Mouse (Mus musculus): ENCODE results near the gene Slc1a1.

The Slc1a1 gene

GRCm38 (mm10) chr19:28852001-28852400 lies 17.2 kb downstream of the Slc1a1 start:
- in situ Hi-C loops (cut with MboI) = no loop called here

GRCm38 (mm10) chr19:28854831-28855230 lies 20.0 kb downstream of the Slc1a1 start:
- in situ Hi-C loops (cut with MboI) = no loop called here

GRCm38 (mm10) chr19:28860246-28860645 lies 25.4 kb downstream of the Slc1a1 start:
- in situ Hi-C loops (cut with MboI) = no loop called here

GRCm38 (mm10) chr19:28863626-28864025 lies 28.8 kb downstream of the Slc1a1 start:
- in situ Hi-C loops (cut with MboI) = no loop called here

- in situ Hi-C loops (cut with MboI) = no loop called here
Measured at GRCm38 (mm10) chr19:28864981-28865380, 30.1 kb downstream of the Slc1a1 start.

GRCm38 (mm10) chr19:28865501-28865900 lies 30.7 kb downstream of the Slc1a1 start:
- in situ Hi-C loops (cut with MboI) = no loop called here

GRCm38 (mm10) chr19:28869251-28869855 lies 34.5 kb downstream of the Slc1a1 start:
- in situ Hi-C loops (cut with MboI) = no loop called here

- in situ Hi-C loops (cut with MboI) = no loop called here
Measured at GRCm38 (mm10) chr19:28870351-28870750, 35.5 kb downstream of the Slc1a1 start.

GRCm38 (mm10) chr19:28879476-28879875 lies 44.6 kb downstream of the Slc1a1 start:
- in situ Hi-C loops (cut with MboI) = no loop called here

- in situ Hi-C loops (cut with MboI) = no loop called here
Measured at GRCm38 (mm10) chr19:28883126-28883525, 48.3 kb downstream of the Slc1a1 start.

GRCm38 (mm10) chr19:28888496-28888895 lies 53.6 kb downstream of the Slc1a1 start:
- in situ Hi-C loops (cut with MboI) = no loop called here

- in situ Hi-C loops (cut with MboI) = no loop called here
Measured at GRCm38 (mm10) chr19:28889251-28889650, 54.4 kb downstream of the Slc1a1 start.

- in situ Hi-C loops (cut with MboI) = no loop called here
Measured at GRCm38 (mm10) chr19:28891238-28891637, 56.4 kb downstream of the Slc1a1 start.

- in situ Hi-C loops (cut with MboI) = no loop called here
Measured at GRCm38 (mm10) chr19:28891864-28892263, 57.0 kb downstream of the Slc1a1 start.

- in situ Hi-C loops (cut with MboI) = no loop called here
Measured at GRCm38 (mm10) chr19:28896639-28897038, 61.8 kb downstream of the Slc1a1 start.

GRCm38 (mm10) chr19:28897497-28897896 lies 62.6 kb downstream of the Slc1a1 start:
- in situ Hi-C loops (cut with MboI) = no loop called here

- in situ Hi-C loops (cut with MboI) = no loop called here
Measured at GRCm38 (mm10) chr19:28900771-28901170, 65.9 kb downstream of the Slc1a1 start.

- in situ Hi-C loops (cut with MboI) = no loop called here
Measured at GRCm38 (mm10) chr19:28902111-28902510, 67.3 kb downstream of the Slc1a1 start.

GRCm38 (mm10) chr19:28902806-28903205 lies 68.0 kb downstream of the Slc1a1 start:
- in situ Hi-C loops (cut with MboI) = no loop called here

GRCm38 (mm10) chr19:28903536-28904119 lies 68.8 kb downstream of the Slc1a1 start:
- in situ Hi-C loops (cut with MboI) = no loop called here

- in situ Hi-C loops (cut with MboI) = no loop called here
Measured at GRCm38 (mm10) chr19:28908186-28908585, 73.3 kb downstream of the Slc1a1 start.

GRCm38 (mm10) chr19:28908693-28909092 lies 73.8 kb downstream of the Slc1a1 start:
- in situ Hi-C loops (cut with MboI) = no loop called here

- in situ Hi-C loops (cut with MboI) = no loop called here
Measured at GRCm38 (mm10) chr19:28914598-28914997, 79.7 kb downstream of the Slc1a1 start.

Data from mature B cell (primary cell).